Mouse (Mus musculus) megakaryocyte progenitor cell, adult 5-6 weeks (primary cell): Measurements from ENCODE around the gene Ifitm2. TPM values are rescaled to one million over a fixed set of nuclear protein-coding genes. Genes with fewer than 3 reads are reported as not detected.
A peak's percentile ranks its signal among the peaks of the same experiment; 100 is the strongest.

ENCODE experiments used
- ATAC-seq: replicated peaks from 2 replicates; pipeline ENCODE4 v1.8.0; 2016; ENCODE audit warnings: mild to moderate bottlenecking, moderate TSS enrichment, inconsistent platforms; ENCODE audit not compliant: poor library complexity
- total RNA-seq, 2 experiments: library from RNA; stranded (forward) in 1 of 2; stranded (reverse) in 1 of 2; fragments of 157-497, 149-512 nt in 1 of 2; fragments of 200-1000 nt in 1 of 2; gene quantifications; 2 replicates each; pipeline versions ENCODE4 v1.2.3 to v1.2.4; 2015 to 2017

The Ifitm2 gene
- total RNA-seq, 2 experiments from 2014 or later: 322 to 637 TPM

GRCm38 (mm10) chr7:140945247-140945646, 10.5 kb downstream of the Ifitm2 start:
- no peak for ATAC-seq

- ATAC-seq: no peak
These were observed 11.6 kb downstream of the Ifitm2 start for GRCm38 (mm10) chr7:140944236-140944635.

DNA sequence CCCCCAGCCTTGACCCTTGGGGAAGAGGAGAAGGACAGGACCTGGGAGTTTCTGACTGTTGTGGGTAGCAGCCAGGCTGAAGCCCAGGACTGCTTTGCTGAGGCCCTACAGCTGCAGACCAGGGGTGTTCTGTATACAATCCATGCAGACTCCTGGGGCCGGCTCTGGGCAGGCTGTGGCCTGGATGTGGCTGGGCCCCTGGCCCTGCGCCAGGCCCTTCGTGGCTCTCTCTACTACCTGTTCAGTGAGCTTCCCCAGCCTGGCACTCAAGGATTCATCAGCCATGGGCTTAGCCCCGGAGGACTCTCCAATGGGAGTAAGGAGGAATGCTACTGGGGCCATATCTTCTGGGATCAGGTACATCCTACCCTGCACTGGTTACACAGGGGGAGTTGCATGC, 12.4 kb downstream of the Ifitm2 start:
- ATAC-seq: no peak

GRCm38 (mm10) chr7:140942811-140943210, 13.0 kb downstream of the Ifitm2 start:
- no peak for ATAC-seq

DNA sequence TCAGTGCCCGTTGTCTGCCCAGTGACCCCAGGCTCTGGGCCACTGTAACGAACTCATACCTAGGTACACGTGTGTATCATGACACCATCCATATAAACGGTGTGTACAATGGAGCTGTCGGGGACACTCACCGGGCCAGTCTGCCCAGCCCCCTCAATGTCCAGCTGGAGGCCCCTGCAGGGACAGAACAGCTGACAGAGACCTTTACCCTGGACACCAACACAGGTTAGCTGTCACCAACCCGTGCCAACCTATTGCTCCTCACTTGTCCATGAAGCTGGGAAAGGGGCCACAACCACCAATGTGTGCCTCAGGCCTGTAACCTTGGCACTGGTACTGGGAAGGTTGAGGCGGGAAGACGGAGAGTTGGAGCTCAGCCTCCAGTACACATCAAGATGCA, 13.4 kb downstream of the Ifitm2 start:
- no peak for ATAC-seq

DNA sequence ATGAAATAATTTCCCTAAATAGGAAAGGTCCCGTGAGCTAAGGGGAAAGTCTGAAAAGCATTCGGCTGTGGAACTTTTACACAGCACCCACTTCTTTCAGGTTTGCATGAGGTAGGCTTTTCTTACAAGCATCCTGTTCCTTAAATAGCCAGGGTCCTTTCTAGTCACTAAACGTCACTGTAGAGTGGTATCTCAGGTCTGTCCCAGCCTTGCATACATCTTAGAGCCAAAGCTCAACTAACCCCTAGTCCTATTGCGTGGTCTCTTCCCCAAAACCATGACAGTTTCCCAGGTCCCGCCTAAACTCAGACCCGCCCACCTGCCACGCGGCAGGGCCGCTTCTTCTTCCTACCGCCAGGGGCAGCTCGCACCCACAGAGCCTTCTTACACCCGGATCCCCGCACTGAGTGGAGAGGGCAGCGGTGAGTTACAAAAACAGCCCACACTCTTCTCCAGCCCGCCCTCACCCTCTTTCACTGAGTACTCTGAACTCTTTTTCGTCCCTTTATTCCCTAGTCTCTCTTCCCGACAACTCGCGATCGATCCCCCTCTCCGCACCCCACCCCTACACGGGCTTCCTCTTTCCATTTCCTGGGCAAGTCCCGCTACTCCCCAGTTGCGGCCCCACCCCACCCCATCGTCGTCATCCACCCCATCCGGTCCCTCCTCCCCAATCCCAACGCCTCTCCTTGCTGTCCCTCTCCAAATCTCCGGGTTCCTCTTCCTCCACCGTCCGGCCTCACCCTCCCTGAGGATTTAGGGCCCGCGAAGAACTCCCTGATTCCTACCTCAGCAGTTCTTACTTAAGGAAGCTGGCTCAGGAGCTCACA, 14.3 kb downstream of the Ifitm2 start, which contains the start of gene Pgghg:
Gene Pgghg (plus strand): TSS at position 170 of the 830 bp plus-strand sequence.
- ATAC-seq: peak; percentile 87

GRCm38 (mm10) chr7:140939669-140940171, 16.1 kb downstream of the Ifitm2 start:
- no peak for ATAC-seq

DNA sequence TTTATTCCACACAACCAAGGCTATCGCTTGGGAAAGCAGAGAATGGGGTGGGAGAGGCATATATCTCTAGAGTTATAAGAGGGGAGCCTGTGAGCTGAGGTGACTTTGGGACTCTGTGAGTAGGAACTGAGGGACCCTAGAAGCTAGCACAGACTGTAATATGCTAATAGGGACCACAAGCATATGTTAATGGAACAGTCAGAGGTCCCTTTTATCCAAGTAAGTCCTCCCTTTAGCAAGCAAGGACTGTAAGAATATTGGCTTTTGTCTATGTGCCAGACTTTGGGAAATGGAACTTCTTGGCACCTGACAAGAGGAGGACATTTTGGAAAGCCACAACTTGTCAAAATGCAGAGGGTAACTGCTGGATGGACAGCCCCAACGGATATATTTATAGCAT, 16.9 kb downstream of the Ifitm2 start:
- no peak for ATAC-seq

GRCm38 (mm10) chr7:140938436-140938835, 17.4 kb downstream of the Ifitm2 start:
- ATAC-seq: 0 out of 2 replicates have a peak, but pooled peaks have one; percentile 38

DNA sequence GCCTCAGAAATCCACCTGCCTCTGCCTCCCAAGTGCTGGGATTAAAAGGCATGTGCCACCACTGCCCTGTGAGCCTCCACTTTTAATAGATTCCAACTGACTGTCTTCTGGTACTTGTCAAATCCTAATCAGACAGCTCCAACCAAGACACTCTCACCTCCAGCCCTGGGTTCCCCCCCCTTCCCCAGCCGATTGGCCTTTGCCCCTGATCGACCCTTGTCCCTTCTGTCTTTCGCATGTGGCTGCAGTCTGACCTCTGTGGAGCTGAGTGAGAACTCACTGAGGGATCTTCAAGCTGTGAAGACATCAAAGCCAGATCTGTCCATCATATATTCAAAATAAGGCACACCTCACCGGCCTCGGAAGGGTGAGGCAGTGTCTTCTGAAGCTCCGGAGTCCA, 28.6 kb downstream of the Ifitm2 start:
- no peak for ATAC-seq

DNA sequence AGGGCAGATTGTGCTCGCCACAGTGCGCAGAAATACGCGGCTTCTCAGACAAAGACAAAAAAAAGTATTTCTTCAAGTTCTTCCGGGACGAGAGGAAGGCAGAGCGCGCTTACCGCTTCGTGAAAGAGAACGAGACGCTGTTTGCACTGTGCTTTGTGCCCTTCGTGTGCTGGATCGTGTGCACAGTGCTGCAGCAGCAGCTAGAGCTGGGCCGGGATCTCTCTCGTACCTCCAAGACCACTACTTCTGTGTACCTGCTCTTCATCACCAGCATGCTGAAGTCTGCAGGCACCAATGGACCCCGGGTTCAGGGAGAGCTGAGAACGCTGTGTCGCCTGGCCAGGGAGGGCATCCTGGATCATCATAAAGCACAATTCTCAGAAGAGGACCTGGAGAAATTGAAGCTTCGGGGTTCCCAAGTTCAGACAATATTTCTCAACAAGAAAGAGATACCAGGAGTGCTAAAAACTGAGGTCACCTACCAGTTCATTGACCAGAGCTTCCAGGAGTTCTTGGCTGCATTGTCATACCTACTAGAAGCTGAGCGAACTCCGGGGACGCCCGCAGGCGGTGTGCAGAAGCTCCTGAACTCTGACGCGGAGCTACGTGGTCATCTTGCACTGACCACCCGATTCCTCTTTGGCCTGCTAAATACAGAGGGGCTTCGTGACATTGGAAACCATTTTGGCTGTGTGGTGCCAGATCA, 32.6 kb downstream of the Ifitm2 start:
- no peak for ATAC-seq

GRCm38 (mm10) chr7:140922398-140923069, 33.3 kb downstream of the Ifitm2 start:
- ATAC-seq: peak; percentile 51

- peak; percentile 32 for ATAC-seq
These were observed 34.4 kb downstream of the Ifitm2 start for GRCm38 (mm10) chr7:140921225-140921975.

DNA sequence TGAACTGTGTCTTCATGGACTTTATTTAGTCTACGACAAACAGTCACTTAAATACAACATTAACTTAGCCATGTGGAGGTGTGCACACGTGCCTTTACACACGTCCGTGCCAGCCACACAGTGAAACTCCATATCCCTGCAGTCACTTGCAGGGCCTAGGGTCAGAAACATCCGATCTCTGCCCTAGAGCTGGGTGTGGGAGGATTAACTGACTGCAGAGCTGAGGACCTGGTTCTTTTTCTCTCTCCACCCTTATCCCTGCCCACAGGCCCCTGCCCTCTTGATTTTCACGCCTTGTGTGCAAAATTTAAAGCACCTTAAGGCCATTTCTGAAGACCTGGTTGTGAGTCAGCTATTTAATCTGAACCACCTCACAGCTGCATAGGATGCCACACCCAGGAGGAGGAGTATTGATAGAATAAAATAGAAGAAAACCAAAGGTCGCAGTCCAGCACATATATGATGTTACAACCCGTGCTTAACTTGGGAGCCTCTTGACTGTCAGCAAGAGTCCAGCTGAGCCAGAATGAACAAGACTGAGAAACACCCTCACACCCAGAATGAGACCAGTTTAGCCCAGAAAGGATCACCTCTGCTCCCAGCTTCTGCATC, 35.3 kb downstream of the Ifitm2 start, which contains the start of gene Nlrp6:
Gene Nlrp6 (plus strand): TSS at position 485 of the 612 bp plus-strand sequence.
- ATAC-seq: no peak

GRCm38 (mm10) chr7:140919911-140920310, 35.9 kb downstream of the Ifitm2 start:
- no peak for ATAC-seq

GRCm38 (mm10) chr7:140914031-140914690, 41.6 kb downstream of the Ifitm2 start:
- ATAC-seq: no peak

DNA sequence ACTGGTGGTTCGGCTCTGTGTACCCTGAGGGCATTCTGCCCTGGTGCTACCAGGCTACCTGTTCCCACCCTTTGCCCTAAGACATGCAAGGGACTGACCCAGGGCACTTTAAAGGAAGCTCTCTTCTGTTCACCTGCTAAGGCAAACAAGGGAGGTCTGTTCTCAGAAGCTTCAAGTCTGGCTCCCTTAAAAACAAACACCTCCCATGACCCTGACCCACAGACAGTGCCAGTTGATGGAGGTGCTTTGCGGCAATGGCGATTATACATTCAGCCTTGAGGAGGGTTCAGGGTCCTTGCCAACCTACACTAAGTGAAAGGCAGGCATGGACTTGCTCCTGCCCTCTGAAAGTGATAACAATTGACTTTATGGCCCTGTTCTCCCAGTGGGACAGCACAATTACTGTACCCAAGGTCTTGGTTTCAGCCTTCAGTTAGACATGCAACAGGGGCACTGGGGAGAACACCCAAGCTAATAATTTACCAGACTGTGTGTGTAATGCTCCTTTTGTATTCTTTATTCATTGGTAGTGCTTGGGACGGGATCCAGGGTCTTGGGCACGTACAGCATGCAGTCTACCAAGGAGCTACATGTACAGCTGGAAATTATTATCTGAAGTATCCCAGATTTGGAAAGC, 42.8 kb downstream of the Ifitm2 start:
- no peak for ATAC-seq

DNA sequence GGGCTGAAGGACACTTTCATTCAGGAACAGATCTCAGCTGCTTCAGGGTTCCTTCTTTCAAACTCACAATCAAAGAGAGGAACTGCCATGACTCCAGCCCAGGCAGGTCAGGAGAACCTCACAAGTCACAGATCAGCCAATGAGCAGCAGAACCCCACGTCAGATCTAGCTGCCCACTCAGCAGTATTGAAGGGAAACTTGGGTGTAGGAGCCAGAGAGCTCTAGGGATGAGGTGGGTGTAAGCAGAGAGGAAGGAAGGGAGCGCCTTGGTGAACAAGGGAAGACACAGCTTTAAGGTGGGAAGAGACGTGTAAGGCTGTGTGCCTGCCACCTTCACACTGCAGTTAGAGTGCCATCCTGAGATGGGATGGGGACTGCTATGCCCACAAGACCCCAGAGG, 43.5 kb downstream of the Ifitm2 start:
- no peak for ATAC-seq

DNA sequence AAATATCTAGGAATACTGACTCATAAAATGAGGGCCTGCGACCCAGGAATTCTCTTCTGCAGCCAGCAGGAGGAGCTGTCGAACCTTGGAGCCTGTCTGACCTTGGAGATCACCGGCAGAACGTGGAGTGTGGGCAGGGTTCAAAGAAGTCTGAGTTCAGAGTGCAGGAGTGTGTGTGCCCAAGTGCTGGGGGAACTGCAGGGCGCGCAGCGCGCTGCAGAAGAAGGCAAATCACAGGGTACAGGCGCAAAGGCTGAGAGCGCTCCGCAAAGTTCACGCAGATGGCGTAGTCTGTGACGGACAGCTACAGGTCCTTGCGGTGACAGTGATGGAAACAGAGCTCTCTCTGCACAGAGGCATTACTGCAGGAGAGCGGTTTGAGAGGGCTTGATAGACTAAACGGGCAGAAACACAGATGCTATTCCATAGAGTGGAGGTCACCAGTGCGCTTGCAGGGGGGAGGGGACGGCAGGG, 47.1 kb downstream of the Ifitm2 start:
- peak; percentile 91 for ATAC-seq
